ENCODE assay signal across 23 mouse cellular contexts in genomic region chr13:98187904-98188303, GRCm38 (mm10). TPM values are rescaled to one million over a fixed set of nuclear protein-coding genes. Genes with fewer than 3 reads are reported as not detected.
DNase-seq lines count a peak whose midpoint lies in the region; ATAC-seq lines count a peak whose summit lies in the region.
"Had no signal": no experiment of that assay in that cellular context is flagged by ENCODE, and none has a peak within 500 bp of the region (broad histone marks: within the 10 kb centered on the region; RNA-seq: fewer than 3 reads in every experiment).

No protein-coding gene starts in this region.

- no peak overlapping the region for H3K9ac ChIP-seq in liver, embryonic 15.5 days
- no peak overlapping the region for H3K9ac ChIP-seq in heart, embryonic 11.5 days (ENCODE audit: low read depth, low read length)
- H3K9ac ChIP-seq: embryonic facial prominence, embryonic 12.5 days; forebrain, embryonic 13.5 days; forebrain, postnatal 0 days; heart, embryonic 13.5 days; hindbrain, embryonic 15.5 days had no signal

- 0 out of 2 replicates have a peak, but pooled peaks have one; percentile 49 for ATAC-seq in erythroid progenitor cell, adult 5-6 weeks (replicated peaks; ENCODE audit: low FRiP score, poor library complexity, severe bottlenecking)
- ATAC-seq in liver, embryonic 15.5 days (ENCODE audit: insufficient read depth) = peak; percentile 86
- ATAC-seq in megakaryocyte-erythroid progenitor cell, adult 5-6 weeks (replicated peaks; ENCODE audit: low FRiP score, low TSS enrichment, poor library complexity, severe bottlenecking) = peak; percentile 80
- no peak for ATAC-seq in heart, embryonic 11.5 days (replicated peaks; ENCODE audit: insufficient number of reproducible peaks, low FRiP score, low TSS enrichment)
- ATAC-seq: activated CD4-positive, CD25-positive, alpha-beta regulatory T cell, adult 4 months; forebrain, embryonic 13.5 days; forebrain, postnatal 0 days; intestine, embryonic 16.5 days; Patski had no signal

- 0 out of 2 replicates have a peak overlapping the region, but pooled peaks have one; percentile 48 for H3K27ac ChIP-seq in liver, embryonic 15.5 days (replicated peaks)
- no peak overlapping the region for H3K27ac ChIP-seq in heart, embryonic 11.5 days (ENCODE audit: low read depth, low read length)
- H3K27ac ChIP-seq: embryonic facial prominence, embryonic 12.5 days; forebrain, embryonic 13.5 days; heart, adult 2 months; heart, embryonic 13.5 days; hindbrain, embryonic 15.5 days had no signal

- H3K27me3 ChIP-seq in liver, embryonic 15.5 days = no peaks in the 10 kb centered on the region
- no peaks in the 10 kb centered on the region for H3K27me3 ChIP-seq in heart, embryonic 11.5 days (ENCODE audit: control insufficient read depth, insufficient read depth, low read length)
- H3K27me3 ChIP-seq: embryonic facial prominence, embryonic 12.5 days; heart, embryonic 13.5 days; hindbrain, embryonic 15.5 days; Patski had no signal

- H3K9me3 ChIP-seq in liver, embryonic 15.5 days (replicated peaks) = no peaks in the 10 kb centered on the region
- no peaks in the 10 kb centered on the region for H3K9me3 ChIP-seq in heart, embryonic 11.5 days (replicated peaks; ENCODE audit: control insufficient read depth, low read length)
- H3K9me3 ChIP-seq: embryonic facial prominence, embryonic 12.5 days; forebrain, embryonic 13.5 days; heart, embryonic 13.5 days; hindbrain, embryonic 15.5 days had no signal

- H3K4me2 ChIP-seq in liver, embryonic 15.5 days = peak overlapping the region; percentile 18
- no peak overlapping the region for H3K4me2 ChIP-seq in heart, embryonic 11.5 days
- H3K4me2 ChIP-seq: embryonic facial prominence, embryonic 12.5 days; forebrain, embryonic 13.5 days; heart, embryonic 13.5 days; hindbrain, embryonic 15.5 days had no signal

- no peak overlapping the region for H3K4me3 ChIP-seq in liver, embryonic 15.5 days (replicated peaks)
- H3K4me3 ChIP-seq in heart, embryonic 11.5 days (ENCODE audit: low read depth, low read length) = no peak overlapping the region
- H3K4me3 ChIP-seq: embryonic facial prominence, embryonic 12.5 days; forebrain, embryonic 13.5 days; heart, adult 2 months; heart, embryonic 13.5 days; hindbrain, embryonic 15.5 days had no signal

- no peaks in the 10 kb centered on the region for H3K36me3 ChIP-seq in liver, embryonic 15.5 days (replicated peaks)
- no peaks in the 10 kb centered on the region for H3K36me3 ChIP-seq in heart, embryonic 11.5 days (ENCODE audit: control insufficient read depth, insufficient read depth, low read length)
- H3K36me3 ChIP-seq: embryonic facial prominence, embryonic 12.5 days; heart, embryonic 13.5 days; hindbrain, embryonic 15.5 days had no signal

- peaks cover 26% of the 10 kb centered on the region for H3K4me1 ChIP-seq in liver, embryonic 15.5 days (replicated peaks)
- peaks cover 9% of the 10 kb centered on the region for H3K4me1 ChIP-seq in heart, embryonic 11.5 days (ENCODE audit: control insufficient read depth, insufficient read depth, low read length)
- H3K4me1 ChIP-seq: hindbrain, embryonic 15.5 days had no signal

- WGBS in liver, embryonic 15.5 days (ENCODE audit: insufficient replicate concordance) = 67% methylated on average over 1 of the region's 1 CpGs
- WGBS in heart, embryonic 11.5 days (ENCODE audit: insufficient replicate concordance) = 90% methylated on average over 1 of the region's 1 CpGs

- peak; percentile 59 for DNase-seq in c-Kit-positive CD71-positive TER-119-negative erythroid progenitor cells, embryonic 14.5 days (ENCODE audit: low read depth)
- no peak for DNase-seq in heart, adult 8-10 months (ENCODE audit: low spot score)
- DNase-seq in urinary bladder, postnatal 14 days (ENCODE audit: low spot score) = no peak
- DNase-seq: adrenal gland, postnatal 14 days; cerebellum, adult 11 months; cerebellum, adult 8-10 months; cerebellum, postnatal 25 days; embryo, embryonic 11 days; forebrain, postnatal 0 days; gastrocnemius, postnatal 14 days; heart, adult 2 months; heart, postnatal 36 days had no signal

RNA-seq across cellular contexts. Expression of gene Arhgef28, which starts 18.3 kb away (rescaled TPM):
- total RNA-seq in erythroid progenitor cell, adult 5-6 weeks (2015; ENCODE audit: low replicate concordance) = 1.4 TPM in 1 of 2 replicates, not detected in the other
- 0.64 TPM in 1 of 2 replicates, not detected in the other for total RNA-seq in erythroid progenitor cell, adult 5-6 weeks (2017; ENCODE audit: low replicate concordance)
- polyA plus RNA-seq in liver, embryonic 15.5 days (2015; fragmentation: Nextera tagmentation; extraction: Ambion mirVana) = 0.60 and 1.1 TPM in 2 replicates
- 0.79 and 1.1 TPM in 2 replicates for total RNA-seq in megakaryocyte-erythroid progenitor cell, adult 5-6 weeks (2014; fragmentation: Nextera tagmentation)
- 1.5 and 2.0 TPM in 2 replicates for total RNA-seq in megakaryocyte-erythroid progenitor cell, adult 5-6 weeks (2017)
- 11.0 and 12.5 TPM in 2 replicates for polyA plus RNA-seq in heart, embryonic 11.5 days (2014; fragmentation: Nextera tagmentation; extraction: Ambion mirVana)
- 1 to 10 TPM; 4.6 to 6.7 (median 5.6) TPM for total RNA-seq in heart, adult 8-10 months (2022)
